7 mouse cellular contexts compared by ENCODE assay signal in genomic region chr7:34911919-34912897, GRCm38 (mm10). TPM values are rescaled to one million over a fixed set of nuclear protein-coding genes. Genes with fewer than 3 reads are reported as not detected.
DNase-seq lines count a peak whose midpoint lies in the region; ATAC-seq lines count a peak whose summit lies in the region.

Pepd (plus strand) TSS chr7:34912379.

- H3K4me3 ChIP-seq in midbrain, embryonic 10.5 days, result peak within 1 kb of the TSS; percentile 97

- DNase-seq in adrenal gland, adult 18-20 months (ENCODE audit: low spot score in 2 of 2), result peak; percentile 77
- peak; percentile 96 for DNase-seq in embryo, embryonic 10.5 days (ENCODE audit: low spot score)
- DNase-seq in gastrocnemius, postnatal 14 days, result peak; percentile 90
- peak; percentile 86 to 87 for DNase-seq in left cerebral cortex, postnatal 25 days (ENCODE audit: low spot score in 2 of 2)
- peak; percentile 91 for DNase-seq in midbrain, embryonic 10.5 days (ENCODE audit: low spot score)
- DNase-seq in right cerebral cortex, postnatal 4 days, result peak; percentile 86

- ATAC-seq in inflammation-experienced regulatory T-cells, adult 6 months, result peak; percentile 97

- H3K36me3 ChIP-seq in midbrain, embryonic 10.5 days, result no peaks in the 10 kb centered on the region

- peaks cover 32% of the 10 kb centered on the region for H3K4me1 ChIP-seq in midbrain, embryonic 10.5 days

- intact Hi-C loops in gastrocnemius, postnatal 14 days (cut with DNase I; ENCODE audit: low total_unique reads), result no loop called here
- intact Hi-C loops in left cerebral cortex, postnatal 25 days (cut with DNase I), result loop anchor here (5.0 to 10.0 kb wide), 2 partner anchors 100 to 263 kb away; partner anchors contain the start of gene Chst8

- 8% methylated on average over 44 of the region's 44 CpGs for WGBS in midbrain, embryonic 10.5 days

- H3K27me3 ChIP-seq in midbrain, embryonic 10.5 days (ENCODE audit: low read depth, poor library complexity, severe bottlenecking), result peaks cover 10% of the 10 kb centered on the region

- peak within 1 kb of the TSS; percentile 88 for H3K27ac ChIP-seq in midbrain, embryonic 10.5 days (replicated peaks)

- H3K9me3 ChIP-seq in midbrain, embryonic 10.5 days (replicated peaks), result no peaks in the 10 kb centered on the region

RNA-seq across cellular contexts. Expression of gene Pepd, which starts in this region (rescaled TPM):
- total RNA-seq in adrenal gland, adult 18-20 months (2021), result 100 to 1,000 TPM; 103 to 126 TPM
- 10 to 100 TPM; 25.4 to 27.0 TPM for total RNA-seq in gastrocnemius, postnatal 14 days (2021)
- 10 to 100 TPM; 49.6 to 57.3 (median 56.3) TPM for polyA plus RNA-seq in inflammation-experienced regulatory T-cells, adult 6 months (2017; shearing (Covaris generic))
- 10 to 100 TPM; 29.5 to 32.6 TPM for total RNA-seq in left cerebral cortex, postnatal 25 days (2021)
- 73.7 and 73.9 TPM in 2 replicates for polyA plus RNA-seq in midbrain, embryonic 10.5 days (2016; fragmentation: Nextera tagmentation; extraction: Ambion mirVana)

Comparison
In these comparisons a context has a peak if more than half of its experiments do, and no peak if none do; other contexts are left out.
1. Peak in every context shown above with its lines: DNase-seq, ATAC-seq, H3K4me3 ChIP-seq and H3K27ac ChIP-seq.